Mouse (Mus musculus) adrenal gland, adult 18-20 months (tissue): ENCODE data around the gene Rnps1. TPM values are rescaled to one million over a fixed set of nuclear protein-coding genes. Genes with fewer than 3 reads are reported as not detected.
A peak's percentile ranks its signal among the peaks of the same experiment; 100 is the strongest.
"Not testable (repeated sequence)": the region's sequence is repeated elsewhere in the genome, so short reads cannot be mapped to it uniquely, and the experiment has no call there.

Source experiments
- DNase-seq, 2 experiments: peaks; one replicate each; pipeline ENCODE4 v3.0.0; 2021 to 2022; ENCODE audit warnings: low spot score in 2 of 2
- total RNA-seq, 2 experiments: library from RNA; stranded (reverse); gene quantifications; 1 replicate in 1 of 2; 2 replicates in 1 of 2; pipeline ENCODE4 v1.2.3; 2021

Gene Rnps1
- total RNA-seq, 2 experiments from 2014 or later, result 61.1 to 82.0 TPM

DNA sequence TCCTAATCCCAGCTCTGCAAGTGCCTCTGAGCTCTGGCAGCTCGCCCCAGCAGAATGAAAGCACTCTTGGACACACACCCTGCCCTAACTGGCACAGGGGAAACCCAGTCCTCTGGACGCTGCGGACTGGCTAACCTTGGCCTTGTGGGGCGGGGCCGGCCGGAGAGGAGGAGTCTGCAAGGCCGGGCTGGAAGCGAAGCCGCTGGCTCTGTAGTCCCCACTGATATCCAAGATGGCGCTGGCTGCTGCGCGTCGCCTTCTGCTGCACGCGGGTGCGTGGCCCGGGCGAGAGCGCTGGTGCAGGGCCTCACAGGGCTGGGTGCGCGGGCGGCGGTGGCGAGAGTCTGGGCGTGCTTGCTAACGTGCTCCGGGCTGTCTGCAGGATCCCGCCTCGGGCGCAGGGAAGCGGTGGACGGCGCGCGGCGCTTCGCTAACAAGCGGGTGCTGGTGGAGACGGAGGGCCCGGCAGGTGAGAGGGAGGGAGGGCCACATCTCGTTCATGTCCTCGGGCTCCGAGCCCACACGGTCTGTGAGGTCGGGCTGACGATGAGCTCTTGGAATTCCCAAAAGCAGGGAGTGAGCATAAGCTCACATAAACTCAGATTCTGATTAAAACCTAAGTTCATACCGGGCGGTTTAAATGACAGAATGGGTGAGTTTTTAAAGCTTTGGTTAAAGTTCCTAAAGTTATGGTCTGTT is 12.3 kb downstream of the Rnps1 start, which contains the start of gene Eci1:
Gene Eci1 (plus strand): TSS at position 171 of the 699 bp plus-strand sequence.
- peak; percentile 93 to 97 for DNase-seq

- no peak for DNase-seq
Measured at GRCm38 (mm10) chr17:24427170-24427557, 12.8 kb downstream of the Rnps1 start.

DNA sequence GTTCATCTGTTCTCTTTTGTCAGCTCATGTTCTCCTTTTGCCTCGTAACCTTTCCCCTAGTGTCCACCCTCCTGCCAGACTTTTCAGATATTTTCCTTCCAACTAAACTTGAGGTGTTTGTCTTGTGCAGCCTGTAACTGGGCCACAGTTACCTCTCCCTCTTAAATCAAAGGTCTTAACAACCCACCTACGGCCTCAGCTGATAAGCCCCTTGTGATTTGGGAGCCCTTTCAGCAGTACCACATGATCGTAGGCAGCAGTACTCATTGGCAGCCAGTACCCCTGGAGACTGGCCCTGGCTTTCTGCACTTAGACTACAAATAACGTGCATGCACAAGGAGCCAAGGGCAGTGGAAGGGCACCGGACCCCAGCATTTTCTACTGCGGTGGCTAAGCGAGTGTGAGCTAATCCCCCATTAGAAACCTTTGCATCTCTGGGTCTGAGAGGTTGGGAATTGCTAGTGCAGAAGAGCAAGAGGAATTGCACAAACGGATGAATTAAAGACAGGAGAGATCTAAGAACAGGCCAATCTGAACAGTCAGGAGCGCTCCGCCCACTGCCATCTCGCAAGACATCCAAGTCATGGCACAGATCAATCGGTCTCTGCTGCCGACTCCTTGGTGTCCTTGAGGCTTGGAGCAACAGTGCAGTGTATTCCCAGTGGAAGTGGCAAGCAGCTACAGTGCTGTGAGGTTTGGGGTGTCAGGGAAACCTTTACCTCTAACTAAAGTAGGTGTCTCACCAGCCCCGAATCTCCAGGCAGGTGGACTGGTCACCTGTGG is 15.0 kb downstream of the Rnps1 start:
- no peak for DNase-seq

DNA sequence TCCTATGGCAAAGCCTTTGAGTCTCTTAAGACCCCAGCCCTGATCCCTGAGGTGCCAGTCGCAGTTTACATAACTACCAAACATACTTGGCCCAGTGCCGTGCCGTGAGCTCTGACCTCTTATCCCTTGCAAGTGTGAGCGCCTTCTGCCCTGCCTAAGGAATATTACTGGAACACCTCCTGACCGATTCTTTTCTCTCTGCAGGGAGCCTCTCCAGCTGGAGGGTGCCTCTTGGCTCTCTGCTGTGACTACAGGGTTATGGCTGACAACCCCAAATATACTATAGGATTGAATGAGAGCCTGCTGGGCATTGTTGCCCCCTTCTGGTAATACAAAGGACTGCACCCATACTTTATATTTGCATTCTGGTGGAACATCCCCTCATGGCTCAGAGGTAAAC is 22.7 kb downstream of the Rnps1 start:
- DNase-seq, result no peak

DNA sequence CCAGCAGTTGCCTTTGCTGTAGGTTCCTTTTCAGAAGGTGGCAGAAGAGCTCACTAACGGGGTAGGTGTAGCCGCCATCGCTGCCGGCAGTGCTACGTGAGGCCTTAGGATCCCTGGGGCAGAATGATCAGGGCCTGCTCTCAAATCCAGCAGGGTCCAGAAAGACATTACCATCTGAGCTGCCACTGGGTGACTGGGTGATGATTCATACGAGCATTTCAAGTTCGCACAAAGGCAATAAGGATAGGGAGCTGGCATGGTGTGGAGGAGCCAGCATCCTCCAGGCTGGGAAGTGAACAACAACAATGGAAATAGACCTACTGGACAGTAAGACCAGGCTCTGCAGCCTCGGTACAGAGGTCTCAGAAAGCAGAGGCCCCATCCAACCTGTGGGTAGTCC is 26.0 kb downstream of the Rnps1 start:
- DNase-seq, result no peak

DNA sequence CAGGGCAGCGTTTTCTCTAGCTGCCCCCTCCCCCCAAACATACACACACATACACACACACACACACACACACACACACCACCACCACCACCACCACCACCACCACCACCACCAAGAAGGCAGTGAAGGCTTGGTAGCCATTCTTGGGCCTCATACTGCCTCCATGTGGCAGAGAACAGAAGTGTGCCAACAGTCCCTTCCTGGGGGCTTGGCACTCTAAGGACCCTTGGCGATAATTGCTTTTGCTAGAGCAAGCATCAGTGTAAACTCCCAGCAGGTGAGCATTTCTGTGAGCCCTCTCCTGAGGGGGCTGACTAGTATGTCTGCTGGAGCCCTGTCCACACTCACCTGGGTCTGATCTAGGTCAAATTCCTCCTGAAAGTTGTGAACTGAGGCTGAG is 26.8 kb downstream of the Rnps1 start:
- DNase-seq, result no peak

GRCm38 (mm10) chr17:24442107-24442506 is 27.7 kb downstream of the Rnps1 start:
- no peak for DNase-seq

DNA sequence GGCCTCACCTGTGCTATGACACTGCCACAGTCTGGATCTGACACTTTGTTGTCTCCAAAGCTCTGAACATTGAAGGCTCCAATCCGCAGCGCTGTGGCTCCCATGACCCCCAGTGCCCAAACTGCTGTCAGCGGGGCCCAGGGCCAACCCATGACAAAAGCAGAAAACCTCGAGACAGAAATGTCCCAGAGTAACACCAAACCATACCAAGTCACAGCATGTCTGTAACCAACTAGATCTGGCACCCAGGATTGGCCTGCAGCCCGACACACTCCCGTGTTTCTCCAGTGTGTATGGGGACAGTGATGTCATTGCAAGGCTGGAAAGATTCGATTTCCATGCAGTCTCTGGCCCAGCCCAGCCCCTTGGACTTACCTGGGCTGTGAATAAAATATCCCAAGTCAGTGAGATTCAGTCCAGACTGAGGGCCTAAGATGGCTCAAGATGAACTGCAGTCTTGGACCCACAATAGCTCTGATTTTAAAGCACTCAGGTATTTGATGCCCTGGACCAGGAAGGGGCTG is 28.3 kb downstream of the Rnps1 start, which contains the start of gene Dnase1l2:
Gene Dnase1l2 (minus strand): TSS at position 474 of the 524 bp plus-strand sequence.
- DNase-seq, result no peak

GRCm38 (mm10) chr17:24443409-24443808 is 29.0 kb downstream of the Rnps1 start:
- no peak for DNase-seq

GRCm38 (mm10) chr17:24446590-24446989 is 32.2 kb downstream of the Rnps1 start:
- no peak for DNase-seq

- no peak for DNase-seq
Measured at GRCm38 (mm10) chr17:24449507-24449906, 35.1 kb downstream of the Rnps1 start.

DNA sequence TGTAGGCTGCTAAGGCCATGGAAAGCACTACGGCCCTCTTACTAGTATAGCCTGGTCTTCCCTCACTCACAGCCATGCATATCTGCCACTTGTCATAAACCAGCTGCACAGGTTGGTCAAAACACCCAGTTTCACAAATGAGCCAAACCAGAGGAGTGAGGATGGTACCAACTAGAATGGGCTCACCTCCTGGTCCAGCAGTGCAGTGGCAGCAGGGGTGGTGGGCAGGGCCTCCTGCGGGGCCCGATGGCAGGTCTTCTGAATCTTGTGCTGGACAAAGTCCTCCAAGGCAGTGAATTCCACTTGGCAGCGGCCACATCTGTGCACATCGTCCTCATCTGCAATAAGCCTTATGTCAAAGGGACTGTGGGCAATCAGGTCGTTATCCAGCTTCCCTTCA is 36.9 kb downstream of the Rnps1 start:
- DNase-seq, result no peak

DNA sequence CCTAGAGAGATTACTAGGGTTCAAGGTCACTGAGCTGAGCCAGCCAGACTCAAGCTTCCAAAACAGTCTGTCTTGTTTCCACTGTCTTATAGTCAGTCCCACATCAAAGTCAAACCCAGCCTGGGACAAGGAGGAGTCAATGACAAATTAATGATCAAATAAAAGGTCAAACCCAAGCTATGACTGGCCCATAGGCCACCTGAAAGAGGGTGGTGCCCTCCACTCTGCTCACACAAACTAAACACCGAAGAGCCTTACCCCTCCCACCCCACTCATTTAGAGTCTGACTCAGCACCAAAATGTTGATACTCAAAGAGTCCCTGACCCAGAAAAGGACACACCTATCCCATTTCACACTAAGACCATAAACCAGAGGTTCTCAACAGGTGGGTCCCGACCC is 39.0 kb downstream of the Rnps1 start:
- DNase-seq, result no peak

DNA sequence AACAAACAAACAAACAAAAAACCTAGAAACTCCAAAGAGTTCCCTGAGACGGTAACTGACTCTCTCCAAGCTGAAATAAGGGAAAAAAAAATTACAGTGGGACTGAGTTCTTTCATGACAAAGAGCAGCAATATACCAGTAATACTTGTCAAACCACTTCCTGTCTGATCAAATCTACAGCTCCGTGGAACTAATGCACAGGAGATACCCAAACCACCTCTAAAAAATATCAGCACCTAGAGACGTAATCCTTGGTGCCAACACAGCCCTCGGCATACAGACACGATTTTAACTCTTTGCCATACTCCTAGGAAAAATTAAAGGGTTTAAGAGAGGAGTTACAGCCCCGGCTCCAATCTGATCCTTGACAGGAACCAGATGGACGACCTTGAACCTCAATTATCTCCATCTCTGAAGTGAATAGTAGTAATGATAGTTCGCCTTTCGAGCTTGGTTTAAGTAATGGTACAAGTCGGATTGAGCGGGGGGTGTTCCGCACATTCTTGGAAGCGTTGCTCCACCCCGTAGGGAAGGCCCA is 39.9 kb downstream of the Rnps1 start:
- no peak for DNase-seq

DNA sequence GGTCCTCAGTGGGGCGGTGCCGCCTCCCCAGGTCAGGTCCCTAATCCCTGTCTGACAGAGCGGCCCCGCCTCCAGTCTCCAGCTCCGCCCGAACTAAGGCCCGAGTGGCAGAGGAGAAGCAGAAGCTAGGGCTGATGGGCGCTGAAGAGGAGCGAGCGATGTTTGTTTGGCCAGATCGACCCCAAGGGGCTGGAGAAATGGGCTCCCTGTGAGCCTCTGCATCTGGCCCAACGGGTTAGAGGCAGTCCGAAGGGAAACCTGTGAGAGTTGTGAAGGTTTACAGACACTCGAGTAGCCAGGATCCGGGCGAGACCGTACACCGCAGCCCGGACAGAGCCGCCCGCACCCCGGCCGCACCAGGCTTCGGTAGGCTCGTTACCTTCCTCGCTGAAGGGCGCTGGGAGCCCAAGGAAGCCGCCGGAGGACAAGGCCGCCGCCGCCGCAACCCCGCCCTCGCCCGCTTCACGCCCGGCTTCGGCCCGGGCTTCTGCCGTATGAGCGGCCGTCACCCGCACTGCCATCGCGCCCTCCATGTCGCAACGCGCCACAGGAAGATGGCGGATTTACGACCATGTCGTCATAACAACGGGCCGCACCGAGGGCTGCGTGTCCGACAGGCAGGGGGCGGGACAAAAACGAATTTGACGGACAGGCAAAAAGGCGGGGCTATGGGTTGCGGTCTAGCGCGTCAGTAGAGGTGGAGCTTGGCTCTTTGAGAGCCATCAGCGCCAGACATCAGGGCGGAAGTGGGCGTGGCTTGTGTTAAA is 40.6 kb downstream of the Rnps1 start:
- peak; percentile 98 for DNase-seq

DNA sequence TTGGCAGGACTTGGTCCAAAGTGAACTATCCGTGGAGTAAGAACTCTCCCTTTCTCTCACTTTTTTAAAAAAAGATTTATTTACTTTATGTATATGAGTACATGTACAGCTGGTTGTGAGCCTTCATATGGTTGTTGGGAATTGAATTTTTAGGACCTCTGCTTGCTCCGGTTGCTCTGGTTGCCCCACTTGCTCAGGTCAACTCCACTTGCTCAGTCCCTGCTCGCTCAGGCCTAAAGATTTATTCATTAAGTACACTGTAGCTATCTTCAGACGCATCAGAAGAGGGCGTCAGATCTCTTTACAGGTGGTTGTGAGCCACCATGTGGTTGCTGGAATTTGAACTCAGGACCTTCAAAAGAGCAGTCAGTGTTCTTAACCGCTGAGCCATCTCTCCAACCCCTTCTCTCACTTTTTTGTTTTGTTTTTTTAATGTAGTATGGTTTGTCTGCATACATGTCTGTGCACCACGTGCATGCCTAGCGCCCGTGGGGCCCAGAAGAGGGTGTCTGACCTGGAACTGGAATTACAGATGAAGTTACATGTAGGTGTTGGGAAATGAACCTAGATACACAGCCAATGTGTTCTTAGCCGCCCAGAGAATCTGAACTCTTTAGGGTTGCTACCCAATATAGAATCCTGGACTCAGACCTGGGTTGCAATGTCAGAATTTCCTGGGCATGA is 41.3 kb downstream of the Rnps1 start:
- DNase-seq, result not testable (repeated sequence)

DNA sequence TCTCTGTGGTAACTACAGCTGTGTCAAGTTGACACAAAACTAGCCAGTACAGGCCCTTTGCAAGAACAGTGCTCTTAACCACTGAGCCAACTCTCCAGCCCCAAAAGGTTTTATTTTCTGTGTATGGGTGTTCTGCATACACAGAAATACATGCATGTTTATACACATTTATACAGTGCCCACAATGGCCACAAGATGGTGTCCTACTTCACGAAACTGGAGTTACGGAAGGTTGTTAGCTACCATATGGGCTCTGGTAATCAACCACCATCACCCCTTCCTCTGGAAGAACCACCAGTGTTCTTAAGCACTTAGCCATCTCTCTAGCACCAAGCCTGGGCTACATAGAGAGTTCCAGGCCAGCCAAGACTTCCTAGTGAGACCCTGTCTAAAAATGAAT is 47.2 kb downstream of the Rnps1 start:
- DNase-seq, result no peak

DNA sequence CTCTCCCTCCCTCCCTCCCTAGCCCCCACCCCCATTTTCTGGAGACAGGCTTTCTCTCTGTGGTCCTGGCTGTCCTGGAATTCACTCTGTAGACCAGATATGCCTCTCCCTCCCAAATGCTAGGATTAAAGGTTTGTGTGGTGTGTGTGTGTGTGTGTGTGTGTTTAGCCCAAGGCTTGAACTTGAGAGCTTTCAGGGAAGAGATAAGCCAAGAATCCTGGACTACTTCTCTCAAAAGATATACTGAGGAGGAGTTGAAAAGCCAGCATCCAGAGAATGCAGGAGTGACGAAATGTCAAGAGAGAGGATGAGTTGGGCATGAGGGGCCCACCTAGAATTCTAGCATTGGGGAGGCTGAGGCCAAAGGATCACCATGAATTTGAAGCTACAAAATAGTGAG is 48.6 kb downstream of the Rnps1 start:
- no peak for DNase-seq

DNA sequence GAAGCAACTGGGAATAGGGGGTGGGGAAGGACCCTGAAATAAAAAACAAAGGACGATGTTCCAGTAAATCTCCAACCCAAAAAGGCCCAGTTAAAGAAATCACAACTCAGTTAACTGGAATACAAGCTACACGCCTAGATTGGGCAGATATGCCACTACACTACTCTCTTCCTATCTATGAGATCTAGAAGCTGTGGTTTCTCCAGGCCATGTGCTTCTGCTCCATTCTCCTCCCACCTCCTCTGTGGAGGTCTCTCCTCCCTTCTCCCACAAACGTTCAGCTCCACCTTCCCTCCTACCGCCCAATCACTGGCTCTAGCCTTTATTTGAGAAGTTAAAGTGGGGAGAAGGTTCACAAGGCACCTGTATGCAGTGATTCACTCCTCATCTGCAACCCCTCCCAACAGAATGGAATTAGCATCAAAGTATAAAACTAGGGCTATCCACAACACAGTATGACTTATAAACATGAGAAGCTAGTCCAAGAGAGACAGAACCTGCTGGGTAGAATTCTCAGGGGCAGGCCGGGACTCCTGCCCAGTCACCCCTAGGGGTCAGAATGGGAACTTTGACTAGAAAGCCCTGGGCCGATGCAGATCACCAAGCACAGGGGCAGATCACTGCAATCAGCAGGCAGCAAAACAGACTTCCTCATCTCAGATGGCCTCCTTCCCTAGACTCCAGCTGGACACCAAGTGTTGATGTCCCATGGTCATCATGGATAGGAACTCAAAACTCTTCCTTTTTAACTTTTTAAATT is 49.2 kb downstream of the Rnps1 start:
- DNase-seq, result no peak
